Mouse (Mus musculus) layer of hippocampus, adult 2 months (tissue): ENCODE results near the gene OR5BS1P. TPM values are rescaled to one million over a fixed set of nuclear protein-coding genes. Genes with fewer than 3 reads are reported as not detected.
"Not testable (repeated sequence)": the region's sequence is repeated elsewhere in the genome, so short reads cannot be mapped to it uniquely, and the experiment has no call there.

ENCODE experiments used
- DNase-seq, 2 experiments: peaks; one replicate each; pipeline ENCODE4 v3.0.0; 2022; ENCODE audit warnings: low spot score in 2 of 2
- H3K27ac ChIP-seq: fragments of 200-600 bp; 2 replicates; pipeline ENCODE4 v1.8.1; 2022
- H3K4me3 ChIP-seq: fragments of 200-600 bp; 2 replicates; pipeline ENCODE4 v1.8.1; 2022; ENCODE audit warnings: mild to moderate bottlenecking
- CTCF ChIP-seq: fragments of 200-600 bp; conservative IDR thresholded peaks from 2 replicates; pipeline ENCODE4 v1.8.1; 2022; ENCODE audit warnings: antibody characterized with exemption, mild to moderate bottlenecking, moderate library complexity
- microRNA-seq, 2 experiments: library from miRNA; unstranded; fragments of <30 nt; microRNA quantifications; one replicate each; pipeline ENCODE4 v1.2.0; 2021
- total RNA-seq, 2 experiments: library from RNA; stranded (reverse); gene quantifications; 2 replicates each; pipeline ENCODE4 v1.2.3; 2021

The OR5BS1P gene
- total RNA-seq, 2 experiments from 2014 or later, result not detected

DNA sequence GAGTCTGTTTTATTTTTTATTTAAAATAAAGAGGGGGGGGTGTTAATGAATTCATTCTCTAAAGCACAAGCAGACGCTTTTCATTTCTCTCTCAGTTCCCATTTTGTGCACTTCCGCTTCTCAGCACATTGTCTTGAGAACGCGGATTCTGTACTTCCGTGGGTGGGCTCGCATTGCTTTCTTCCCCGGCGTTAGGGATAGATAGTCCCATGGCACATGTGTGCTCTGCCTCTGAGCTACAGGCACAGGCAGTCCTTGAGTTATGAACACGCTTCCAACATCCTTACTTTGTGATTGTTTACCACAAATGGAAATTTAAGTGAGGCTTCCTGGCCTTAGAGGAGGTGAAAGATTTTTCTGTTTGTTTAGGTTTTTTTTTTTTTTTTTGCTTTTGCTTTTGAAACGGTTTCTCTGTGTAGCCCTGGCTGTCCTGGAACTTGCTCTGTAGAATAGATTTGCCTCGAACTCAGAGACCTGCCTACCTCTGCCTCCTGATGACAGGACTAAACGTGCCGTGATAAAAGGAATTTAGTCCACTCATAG lies 41.8 kb downstream of the OR5BS1P start:
- H3K4me3 ChIP-seq, result peak overlapping the region; percentile 48; the same call in 1 of the 2 replicates
- peak overlapping the region; percentile 49; the same call in 1 of the 2 replicates for H3K27ac ChIP-seq
- no peak for DNase-seq
- no peak for TF ChIP-seq CTCF

GRCm38 (mm10) chr15:98512232-98512631 lies 42.5 kb downstream of the OR5BS1P start:
- no peak for TF ChIP-seq CTCF
- Histone ChIP-seq H3K27ac (peak overlapping the region; percentile 54; the same call in 1 of the 2 replicates), H3K4me3 (no peak overlapping the region)
- DNase-seq, result no peak

DNA sequence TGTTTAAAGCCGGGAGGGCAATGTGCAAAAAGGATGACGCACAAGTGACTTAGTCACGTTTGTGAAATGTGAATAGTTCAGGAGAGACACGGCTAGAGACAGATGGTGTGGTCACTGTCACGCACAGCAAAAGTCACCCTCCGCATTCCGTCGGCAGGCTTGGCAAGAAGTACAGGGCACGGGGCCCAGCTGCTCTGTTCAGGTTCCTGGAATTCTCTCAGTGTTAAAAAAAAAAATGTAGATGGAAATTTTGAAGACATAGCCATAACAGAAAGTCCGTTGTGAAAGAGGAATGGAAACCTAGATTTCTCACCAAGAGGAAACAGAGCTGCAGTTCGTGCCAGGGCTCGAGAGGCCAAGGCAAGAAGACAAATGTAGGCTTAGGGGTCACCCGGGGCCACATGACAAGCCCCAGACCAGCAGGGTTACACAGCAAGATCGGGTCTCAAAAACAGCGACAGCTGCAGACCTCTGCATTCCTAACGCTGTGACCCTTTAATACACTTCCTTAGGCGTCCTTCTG lies 43.2 kb downstream of the OR5BS1P start:
- Histone ChIP-seq H3K4me3 (no peak overlapping the region), H3K27ac (peak overlapping the region; percentile 54; the same call in 1 of the 2 replicates)
- no peak for DNase-seq
- no peak for TF ChIP-seq CTCF

- H3K4me3 ChIP-seq, DNase-seq, H3K27ac ChIP-seq: not testable (repeated sequence)
Measured at GRCm38 (mm10) chr15:98513676-98514075, 44.0 kb downstream of the OR5BS1P start.

DNA sequence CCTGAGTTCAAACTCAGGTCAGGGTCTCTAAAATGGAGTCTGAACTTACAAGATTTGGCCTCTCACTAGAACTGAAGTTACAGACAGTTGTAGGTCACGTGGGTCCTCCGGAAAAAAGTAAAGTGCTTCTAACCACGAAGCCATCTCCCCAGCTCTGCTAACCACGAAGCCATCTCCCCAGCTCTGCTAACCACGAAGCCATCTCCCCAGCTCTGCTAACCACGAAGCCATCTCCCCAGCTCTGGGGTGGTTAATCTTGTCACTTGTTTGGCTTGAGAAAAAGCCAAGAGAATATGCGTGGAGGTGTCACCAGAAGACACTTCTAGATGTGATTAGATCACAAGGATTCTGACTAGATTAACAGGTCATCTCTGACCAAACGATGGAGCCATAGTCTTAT lies 44.5 kb downstream of the OR5BS1P start:
- no peak for DNase-seq
- H3K27ac ChIP-seq, result no peak overlapping the region
- no peak overlapping the region for H3K4me3 ChIP-seq
- no peak for TF ChIP-seq CTCF

DNA sequence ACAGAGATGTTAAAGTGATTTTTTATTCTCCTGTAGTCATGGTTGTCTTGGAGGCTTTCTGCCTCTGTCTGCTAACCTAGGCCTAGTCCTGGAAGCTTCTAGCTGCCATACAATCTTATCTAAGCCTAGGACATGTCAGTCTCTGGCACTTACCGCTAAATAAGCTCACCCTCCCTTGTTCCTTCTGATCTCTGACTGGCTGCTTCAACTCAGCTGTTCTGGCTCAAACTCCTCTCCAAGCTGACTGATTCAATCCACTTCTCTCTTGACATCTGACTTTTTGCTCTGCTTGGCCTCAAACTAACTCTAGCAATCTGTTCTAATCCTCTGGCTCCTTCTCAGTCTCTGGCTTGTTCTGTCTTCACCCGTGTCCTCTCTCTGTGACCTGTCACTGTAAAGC lies 45.1 kb downstream of the OR5BS1P start:
- not testable (repeated sequence) for H3K27ac ChIP-seq, DNase-seq, H3K4me3 ChIP-seq

DNA sequence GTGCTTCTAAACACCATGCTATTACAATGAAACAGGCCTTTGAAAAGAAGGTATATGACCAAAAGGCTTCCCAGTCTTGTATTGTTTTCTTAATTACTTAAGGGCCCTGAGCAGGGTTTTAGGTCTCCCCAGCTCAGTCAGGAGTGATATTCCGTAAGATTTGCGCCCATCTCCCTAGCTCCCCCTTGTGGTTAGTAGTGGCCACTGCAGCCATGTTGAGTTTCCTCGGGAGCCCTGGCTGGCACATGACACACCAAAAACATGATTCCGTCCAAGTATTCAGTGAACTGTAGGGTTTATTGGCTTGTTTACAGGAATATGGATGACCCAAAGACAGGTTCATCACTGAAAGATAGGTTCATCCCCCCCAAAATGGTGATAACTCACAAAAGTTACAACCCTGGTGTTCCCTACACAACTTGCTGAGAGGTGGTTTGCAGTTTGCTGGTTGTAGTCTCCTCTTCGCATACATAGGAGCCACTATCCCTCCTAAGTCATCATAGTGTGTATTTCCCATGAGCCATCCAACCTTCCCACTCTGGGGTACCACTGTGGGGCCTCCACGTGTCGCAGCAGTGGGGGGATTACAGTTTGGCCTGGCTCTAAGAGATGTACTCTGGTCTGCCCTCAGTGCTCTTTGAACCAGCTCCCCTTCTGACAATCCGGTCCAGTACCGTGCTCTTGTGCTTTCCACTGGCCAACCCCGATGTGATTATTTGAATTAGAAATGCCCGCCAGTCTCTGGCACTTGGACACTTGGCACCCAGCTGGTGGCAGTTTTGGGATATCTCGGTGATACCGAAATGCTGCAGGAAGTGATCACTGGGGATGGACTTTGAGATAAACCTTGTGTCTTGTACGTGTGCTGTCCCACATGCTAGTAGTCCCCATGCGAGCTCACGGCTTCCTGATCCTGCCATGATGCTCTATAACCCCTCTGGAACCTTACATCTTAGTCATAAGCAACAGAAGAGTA lies 48.0 kb downstream of the OR5BS1P start:
- Histone ChIP-seq H3K4me3 (no peak overlapping the region), H3K27ac (no peak overlapping the region)
- peak; percentile 98 for TF ChIP-seq CTCF
- DNase-seq, result peak; percentile 55 to 69

DNA sequence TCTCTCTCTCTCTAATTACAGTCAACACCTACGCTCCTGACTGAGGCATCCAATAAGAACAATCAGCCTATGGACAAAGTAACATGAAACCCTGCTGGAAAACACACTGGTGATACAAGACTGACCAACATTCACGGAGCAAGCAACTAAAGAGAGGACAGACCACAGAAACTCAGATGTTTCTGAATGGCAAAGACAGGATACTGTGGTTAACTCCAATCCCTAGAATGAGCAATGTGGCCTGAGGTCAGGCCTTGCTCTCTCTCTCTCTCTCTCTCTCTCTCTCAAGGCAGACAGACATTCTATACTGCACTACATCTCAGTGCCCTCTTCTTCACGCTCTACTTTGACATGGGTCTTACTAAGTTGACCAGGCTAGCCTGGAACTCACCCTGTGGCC lies 51.5 kb downstream of the OR5BS1P start:
- H3K27ac ChIP-seq, result no peak overlapping the region
- TF ChIP-seq CTCF, result no peak
- DNase-seq, result no peak
- no peak overlapping the region for H3K4me3 ChIP-seq

- no peak for DNase-seq
- no peak overlapping the region for H3K27ac ChIP-seq
- no peak for TF ChIP-seq CTCF
- no peak overlapping the region for H3K4me3 ChIP-seq
Measured at GRCm38 (mm10) chr15:98526057-98526456, 56.4 kb downstream of the OR5BS1P start.

GRCm38 (mm10) chr15:98527056-98527771 lies 57.5 kb downstream of the OR5BS1P start:
- Histone ChIP-seq H3K27ac (no peak overlapping the region), H3K4me3 (no peak overlapping the region)
- DNase-seq, result no peak
- no peak for TF ChIP-seq CTCF

- DNase-seq, result no peak
- no peak overlapping the region for H3K27ac ChIP-seq
- no peak overlapping the region for H3K4me3 ChIP-seq
- no peak for TF ChIP-seq CTCF
Measured at GRCm38 (mm10) chr15:98528066-98528563, 58.4 kb downstream of the OR5BS1P start.

Small RNAs within 50 kb of the gene (microRNA-seq; reads per million reads assigned to microRNA genes)
- gene Mir1291, result 7.5 to 20.8 reads per million in 2 experiments

Other genes starting within 250 kb of the OR5BS1P start
- gene Gm44579, start 248.9 kb upstream of the OR5BS1P start, total RNA-seq, result not detected
- 1 to 10 TPM; 4.1 to 4.4 TPM for gene Olfr287, start 248.8 kb upstream of the OR5BS1P start, total RNA-seq
- not detected for gene Olfr286, start 235.4 kb upstream of the OR5BS1P start, total RNA-seq
- gene H1fnt, start 212.6 kb upstream of the OR5BS1P start, total RNA-seq, result not detected
- 1 to 10 TPM; 6.4 to 6.8 TPM for gene Zfp641, start 173.7 kb upstream of the OR5BS1P start, total RNA-seq
- gene Olfr285, start 152.5 kb upstream of the OR5BS1P start, total RNA-seq, result not detected
- not detected for gene Olfr284, start 128.9 kb upstream of the OR5BS1P start, total RNA-seq
- gene Olfr283, start 89.0 kb upstream of the OR5BS1P start, total RNA-seq, result not detected
- not detected for gene Olfr282, start 38.7 kb upstream of the OR5BS1P start, total RNA-seq
- not detected for gene Olfr281, start 17.3 kb upstream of the OR5BS1P start, total RNA-seq
- not detected for gene Lalba, start 12.8 kb downstream of the OR5BS1P start, total RNA-seq
- not detected for gene Olfr279, start 22.5 kb downstream of the OR5BS1P start, total RNA-seq
- gene Kansl2, start 64.4 kb downstream of the OR5BS1P start, total RNA-seq, result 10 to 100 TPM; 62.2 to 62.5 TPM
- gene Ccnt1, start 101.0 kb downstream of the OR5BS1P start, total RNA-seq, result 10 to 100 TPM; 43.8 to 48.3 TPM
- not detected for gene 4930415O20Rik, start 101.1 kb downstream of the OR5BS1P start, total RNA-seq
- gene Adcy6, start 140.2 kb downstream of the OR5BS1P start, total RNA-seq, result 10 to 100 TPM; 49.6 to 52.4 TPM
- 100 to 1,000 TPM; 207 to 212 TPM for gene Cacnb3, start 160.9 kb downstream of the OR5BS1P start, total RNA-seq
- 10 to 100 TPM; 79.7 to 87.4 TPM for gene Ddx23, start 193.0 kb downstream of the OR5BS1P start, total RNA-seq
- gene Rnd1, start 207.6 kb downstream of the OR5BS1P start, total RNA-seq, result 1 to 10 TPM; 6.4 to 6.9 TPM
- 1 to 10 TPM; 6.7 to 9.5 TPM for gene Ccdc65, start 238.3 kb downstream of the OR5BS1P start, total RNA-seq